Mouse (Mus musculus) lung, adult 18-20 months (tissue): ENCODE data around the gene St7l.

Experiments
- DNase-seq, 2 experiments: peaks; one replicate each; pipeline ENCODE4 v3.0.0; 2022; ENCODE audit warnings: mixed read lengths in 2 of 2

Gene St7l

DNA sequence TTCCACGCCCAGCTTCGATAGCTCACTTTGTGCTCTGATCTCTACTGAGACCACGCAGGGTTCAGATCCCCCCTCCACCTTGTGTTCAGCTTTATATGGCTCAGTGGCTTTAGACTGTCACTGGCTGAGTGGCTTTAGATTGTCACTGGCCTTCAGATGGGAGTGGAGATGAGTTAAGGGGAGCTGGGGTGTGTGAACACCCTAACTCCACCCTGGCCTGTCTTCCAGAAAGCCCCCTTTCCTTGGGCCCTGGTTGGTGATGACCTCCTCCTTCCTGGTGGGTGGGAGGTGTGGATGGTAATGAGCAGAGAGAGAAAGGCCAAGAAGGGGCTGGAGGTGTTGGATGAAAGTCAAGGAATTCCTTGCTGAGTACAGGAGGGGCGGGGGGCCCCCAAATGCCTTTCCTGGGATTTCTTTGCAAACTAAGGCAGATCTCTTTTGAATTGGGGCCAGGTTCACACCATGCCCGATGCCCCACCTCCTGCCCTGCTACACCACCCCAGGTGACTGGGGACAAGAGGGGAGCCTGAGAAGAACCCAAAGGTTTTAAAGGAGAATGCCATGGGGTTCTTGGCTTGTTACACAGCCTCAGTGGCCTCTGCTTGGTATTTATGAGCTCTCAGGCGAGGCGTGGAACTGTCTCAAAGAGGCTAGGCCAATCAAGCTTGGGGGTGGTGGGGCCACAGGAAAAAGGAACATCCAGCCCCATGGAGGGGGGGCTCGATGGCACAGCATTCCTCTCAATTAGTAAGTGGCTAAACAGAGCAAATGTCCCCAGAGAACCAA lies 101.5 kb downstream of the St7l start:
- no peak for DNase-seq

DNA sequence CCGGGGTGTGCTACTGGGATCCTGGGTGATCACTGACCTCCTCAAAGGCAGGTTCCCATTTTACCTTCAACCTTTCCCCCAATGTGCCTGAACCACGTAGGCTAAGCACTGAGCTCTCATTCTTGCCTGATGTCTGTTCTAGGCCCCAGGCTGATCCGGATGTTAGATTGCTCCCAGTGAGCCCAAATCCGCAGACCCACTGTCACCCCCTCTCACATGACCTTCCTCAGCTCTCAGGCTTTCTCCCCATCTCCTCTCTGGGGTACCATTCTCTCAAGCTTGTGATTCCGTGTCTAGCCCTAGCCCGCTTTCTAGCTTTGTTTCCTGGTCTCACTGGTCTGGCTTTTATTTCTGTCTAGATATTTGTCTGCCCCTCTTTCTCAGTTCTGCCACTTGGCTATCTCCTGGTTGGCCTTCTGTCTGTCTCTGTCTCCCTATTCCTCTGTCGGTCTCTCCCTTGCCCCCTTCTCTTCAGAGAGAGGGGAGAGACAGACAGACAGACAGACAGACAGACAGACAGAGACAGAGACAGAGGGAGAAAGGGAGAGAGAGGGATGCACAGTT lies 102.3 kb downstream of the St7l start:
- DNase-seq, result no peak

DNA sequence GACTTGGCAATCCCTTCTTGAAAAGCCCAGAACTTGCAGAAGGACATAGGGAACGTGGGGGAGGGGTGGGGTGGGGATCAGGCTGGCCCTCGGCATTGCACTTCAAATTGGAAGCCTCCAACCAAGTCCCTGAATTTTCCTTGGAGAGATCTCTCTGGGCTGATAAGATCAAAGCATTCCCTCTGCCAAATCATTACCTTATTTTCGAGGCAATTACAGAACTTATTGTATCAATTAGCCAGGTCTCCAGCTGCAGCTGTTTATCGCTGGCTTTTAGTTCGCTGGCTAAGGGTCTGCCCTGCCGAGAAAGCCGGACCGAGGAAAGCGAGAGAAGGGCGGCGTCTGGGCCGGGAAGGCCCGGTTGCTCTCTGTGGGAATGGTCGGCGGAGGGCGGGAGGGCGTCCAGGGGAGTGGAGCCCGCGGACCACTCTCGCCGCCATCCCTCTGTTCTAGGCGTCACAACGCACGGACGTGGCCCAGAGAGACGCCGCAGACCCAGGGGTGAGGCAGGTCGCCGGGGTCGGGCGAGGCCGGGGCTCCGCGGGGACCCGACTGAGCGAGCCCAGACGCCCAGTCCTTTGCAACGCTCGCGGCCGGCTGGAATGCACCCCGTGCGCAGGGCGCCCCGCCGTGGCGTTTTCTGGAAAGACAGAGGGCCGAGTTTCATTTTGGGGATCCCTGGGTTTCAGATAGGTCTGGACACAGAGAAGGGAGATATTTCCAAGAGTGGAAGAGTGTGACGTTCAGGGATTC lies 103.9 kb downstream of the St7l start:
- peak; percentile 90 to 91 for DNase-seq
